Mouse (Mus musculus) bone marrow, adult 2 months (tissue): ENCODE measurements at regions not wholly inside any gene's neighbourhood (a gene's known extent, or its start where the extent isn't known, plus 50 kb on each side); places are given as distances from the start of the nearest gene placed in this dataset.

Experiments used
- CTCF ChIP-seq: fragments of 200-500 bp; IDR thresholded peaks from 2 replicates; pipeline ENCODE4 v1.5.1; 2011; ENCODE audit warnings: low read length, control low read depth; ENCODE audit not compliant: control insufficient read depth, insufficient read depth
- POLR2A ChIP-seq: fragments of 200-500 bp; IDR thresholded peaks from 2 replicates; pipeline ENCODE4 v1.6.1; 2011; ENCODE audit warnings: low read depth, mild to moderate bottlenecking, control low read depth, low read length, borderline replicate concordance; ENCODE audit not compliant: control insufficient read depth

- no peak for TF ChIP-seq CTCF
- TF ChIP-seq POLR2A, result no peak
Measured at GRCm38 (mm10) chr8:15660602-15661001, 614.7 kb upstream of the BB014433 start.
